Mouse (Mus musculus) C2C12 (cell line): ENCODE data around the gene Epn2.
"Not testable (repeated sequence)": the region's sequence is repeated elsewhere in the genome, so short reads cannot be mapped to it uniquely, and the experiment has no call there.

ENCODE experiments used
- CEBPB ChIP-seq: IDR thresholded peaks from one replicate; pipeline ENCODE4 v1.6.1; 2011; ENCODE audit warnings: low read depth, mild to moderate bottlenecking, control low read depth, moderate library complexity
- CTCF ChIP-seq: IDR thresholded peaks from one replicate; pipeline ENCODE4 v1.5.1; 2011; ENCODE audit not compliant: control insufficient read depth, insufficient read depth, insufficient read length
- MAX ChIP-seq: IDR thresholded peaks from one replicate; pipeline ENCODE4 v1.6.1; 2011; ENCODE audit warnings: mild to moderate bottlenecking, control low read depth
- MYOD1 ChIP-seq: IDR thresholded peaks from one replicate; pipeline ENCODE4 v1.6.1; 2011; ENCODE audit warnings: low read depth; ENCODE audit not compliant: control insufficient read depth, insufficient read length
- MYOG ChIP-seq: IDR thresholded peaks from one replicate; pipeline ENCODE4 v1.6.1; 2011; ENCODE audit not compliant: control insufficient read depth, insufficient read length; ENCODE audit errors: extremely low read depth
- USF1 ChIP-seq: IDR thresholded peaks from one replicate; pipeline ENCODE4 v1.6.1; 2011; ENCODE audit warnings: low read depth, mild to moderate bottlenecking, control low read depth, moderate library complexity

DNA sequence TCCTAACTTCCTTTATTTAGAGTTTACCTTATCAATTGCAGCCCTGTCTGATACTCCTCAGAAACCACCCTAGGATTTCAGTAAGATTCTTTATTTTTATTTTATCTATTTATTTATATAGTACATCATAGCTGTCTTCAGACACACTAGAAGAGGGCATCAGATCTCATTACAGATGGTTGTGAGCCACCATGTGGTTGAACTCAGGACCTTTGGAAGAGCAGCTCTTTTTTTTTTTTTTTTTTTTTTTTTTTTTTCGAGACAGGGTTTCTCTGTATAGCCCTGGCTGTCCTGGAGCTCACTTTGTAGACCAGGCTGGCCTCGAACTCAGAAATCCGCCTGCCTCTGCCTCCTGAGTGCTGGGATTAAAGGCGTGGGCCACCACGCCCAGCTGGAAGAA, 3.3 kb upstream of the Epn2 start:
- not testable (repeated sequence) for TF ChIP-seq CTCF, MYOD1, CEBPB, MAX, USF1, MYOG
